Mouse (Mus musculus): ENCODE results near the gene Zbtb20.

Zbtb20 gene

GRCm38 (mm10) chr16:43402888-43403287, 527.2 kb downstream of the Zbtb20 start:
- no peak for DNase-seq

DNA sequence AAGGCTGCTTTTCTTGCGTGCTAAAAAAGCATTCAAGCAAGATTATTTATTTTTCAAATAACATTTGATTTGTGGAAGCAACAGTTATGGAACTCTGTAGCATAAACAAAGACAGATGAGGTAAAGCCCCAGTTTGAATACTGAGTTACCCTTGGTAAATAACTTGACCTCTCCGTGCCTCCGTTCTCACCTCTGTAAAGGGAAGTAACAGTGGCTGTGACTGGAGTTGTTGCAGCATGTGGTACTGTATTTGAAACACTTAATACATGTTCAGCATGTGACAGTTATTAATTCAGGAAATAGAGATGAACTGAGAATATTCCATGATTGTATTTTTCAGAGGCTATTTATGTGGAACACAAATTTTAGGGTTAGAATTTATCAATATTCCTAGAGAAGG, 529.4 kb downstream of the Zbtb20 start:
- no peak for DNase-seq

DNA sequence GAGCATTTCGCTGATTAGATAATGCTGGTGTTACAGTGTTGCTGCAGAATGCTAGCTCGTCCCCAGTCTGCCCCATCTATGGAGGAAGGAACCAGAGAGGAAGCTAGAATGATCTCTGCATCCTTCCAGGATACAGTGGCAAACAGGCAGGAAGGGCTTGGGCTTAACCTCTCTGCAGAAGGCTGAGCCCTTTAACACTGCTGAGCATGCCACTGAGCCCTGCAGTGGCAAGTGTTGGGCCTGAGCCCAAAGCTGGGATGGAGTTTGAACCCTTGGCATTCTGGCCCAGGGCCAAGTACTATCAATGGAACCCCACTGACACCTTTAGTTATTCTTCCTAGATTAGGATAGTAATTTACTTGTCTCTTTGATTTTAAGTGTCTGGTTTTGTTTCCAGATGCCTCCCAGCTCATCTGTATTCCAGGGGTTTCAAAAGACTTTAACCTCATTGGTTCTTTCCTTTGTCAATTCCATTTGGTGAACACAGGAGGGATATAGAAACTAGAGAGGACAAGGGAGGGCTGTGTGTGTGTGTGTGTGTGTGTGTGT, 532.0 kb downstream of the Zbtb20 start:
- DNase-seq = no peak

- no peak for DNase-seq
These were observed 532.9 kb downstream of the Zbtb20 start for GRCm38 (mm10) chr16:43408622-43409021.

GRCm38 (mm10) chr16:43409108-43409909, 533.6 kb downstream of the Zbtb20 start:
- DNase-seq = no peak

- peak; percentile 41 for DNase-seq
These were observed 534.4 kb downstream of the Zbtb20 start for GRCm38 (mm10) chr16:43409910-43410612.

DNA sequence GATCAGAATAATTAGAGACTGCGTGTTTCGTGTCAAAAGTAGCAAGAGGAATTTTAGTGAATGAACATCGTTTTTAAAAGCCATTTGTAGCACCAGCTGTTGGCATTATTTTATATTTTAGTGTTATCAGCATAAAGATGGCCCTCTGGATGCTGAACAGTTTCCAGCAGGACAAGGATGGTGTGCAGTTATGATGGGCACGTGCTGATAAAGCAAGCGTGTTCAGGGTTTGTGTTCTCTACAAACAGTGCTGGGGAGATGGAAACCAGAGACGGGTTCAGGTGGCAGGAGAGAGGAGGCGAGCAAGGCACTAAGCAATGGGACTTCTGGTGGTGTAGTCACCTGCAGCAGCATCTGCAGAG, 534.9 kb downstream of the Zbtb20 start:
- no peak for DNase-seq

GRCm38 (mm10) chr16:43415864-43416263, 540.2 kb downstream of the Zbtb20 start:
- no peak for DNase-seq

GRCm38 (mm10) chr16:43419923-43420322, 544.2 kb downstream of the Zbtb20 start:
- DNase-seq = no peak

DNA sequence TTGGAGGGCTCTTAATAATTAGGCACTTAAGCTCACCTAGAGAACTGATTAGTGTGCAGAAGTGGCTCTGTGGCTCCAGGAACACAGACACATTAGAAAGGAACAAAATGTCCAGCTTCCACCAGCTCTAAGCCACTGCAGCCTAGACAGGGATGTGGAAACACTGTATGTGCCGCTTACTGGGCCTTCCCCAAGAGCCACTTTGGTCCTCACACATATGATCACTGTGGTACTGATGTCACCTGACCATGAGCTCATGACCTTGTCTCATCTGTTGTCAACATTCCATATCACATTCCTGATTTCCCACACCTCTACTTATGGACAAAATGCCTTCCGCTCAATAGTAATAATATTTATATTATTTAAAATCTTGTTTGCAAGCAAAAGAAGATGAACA, 553.3 kb downstream of the Zbtb20 start:
- no peak for DNase-seq

- no peak for DNase-seq
These were observed 554.3 kb downstream of the Zbtb20 start for GRCm38 (mm10) chr16:43430030-43430429.

GRCm38 (mm10) chr16:43431514-43432371, 556.1 kb downstream of the Zbtb20 start:
- no peak for DNase-seq

DNA sequence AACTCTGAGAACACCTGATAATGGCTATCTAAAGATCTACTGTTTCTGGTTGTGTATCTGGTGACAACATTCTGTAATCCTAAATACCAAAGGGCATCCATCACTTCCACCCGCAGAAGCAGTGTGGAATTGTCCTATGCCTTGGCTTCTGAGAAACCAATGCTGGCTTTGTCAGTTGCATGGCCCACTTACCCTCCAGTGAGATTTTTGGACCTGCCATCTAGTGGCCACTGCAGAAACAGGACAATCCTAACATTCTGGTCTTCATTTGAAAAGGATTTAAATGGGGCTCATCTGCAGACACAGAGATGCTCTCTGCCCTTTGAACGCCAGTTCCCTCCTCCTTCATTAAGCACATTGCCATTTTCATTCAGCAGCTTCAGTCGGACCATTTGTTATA, 559.3 kb downstream of the Zbtb20 start:
- peak; percentile 33 for DNase-seq

GRCm38 (mm10) chr16:43438878-43439371, 563.2 kb downstream of the Zbtb20 start:
- DNase-seq = no peak

DNA sequence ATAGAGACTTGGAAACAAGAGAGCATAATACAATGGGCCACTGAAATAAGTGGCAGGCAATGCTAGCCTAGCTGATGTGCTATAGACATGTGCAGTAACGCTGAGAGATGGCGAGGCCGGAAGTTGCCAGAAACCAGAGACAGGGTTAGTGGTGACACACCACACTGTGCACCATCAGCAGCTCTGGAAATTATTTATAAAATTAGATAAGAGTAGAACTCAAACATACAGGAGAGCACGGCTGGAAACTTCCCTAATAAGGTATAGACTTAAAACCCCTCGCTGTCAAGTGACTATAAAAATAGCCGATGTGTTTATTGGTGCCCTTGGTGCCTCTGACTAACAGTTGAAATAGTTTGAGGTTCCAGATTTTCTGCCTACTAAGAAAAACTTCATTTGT, 565.7 kb downstream of the Zbtb20 start:
- DNase-seq = no peak

DNA sequence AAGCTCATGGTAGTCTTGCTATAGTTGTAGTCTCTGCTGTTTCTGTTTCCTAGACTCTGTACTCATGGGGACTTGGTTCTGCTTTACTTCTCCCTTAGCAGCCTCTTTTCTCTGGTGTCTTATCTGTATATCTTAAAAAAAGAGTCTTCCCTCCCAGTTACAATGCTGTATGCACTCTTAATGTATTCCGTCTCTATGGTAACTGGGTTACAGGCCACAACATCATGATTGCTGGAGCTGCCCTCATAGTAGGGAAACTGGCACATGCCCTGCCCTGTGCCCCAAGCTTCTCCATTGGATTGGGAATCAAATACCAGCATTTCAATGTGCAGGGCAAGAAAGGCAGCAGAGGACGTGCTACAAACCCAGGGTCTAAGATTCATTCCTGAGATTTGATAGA, 567.4 kb downstream of the Zbtb20 start:
- DNase-seq = no peak

DNA sequence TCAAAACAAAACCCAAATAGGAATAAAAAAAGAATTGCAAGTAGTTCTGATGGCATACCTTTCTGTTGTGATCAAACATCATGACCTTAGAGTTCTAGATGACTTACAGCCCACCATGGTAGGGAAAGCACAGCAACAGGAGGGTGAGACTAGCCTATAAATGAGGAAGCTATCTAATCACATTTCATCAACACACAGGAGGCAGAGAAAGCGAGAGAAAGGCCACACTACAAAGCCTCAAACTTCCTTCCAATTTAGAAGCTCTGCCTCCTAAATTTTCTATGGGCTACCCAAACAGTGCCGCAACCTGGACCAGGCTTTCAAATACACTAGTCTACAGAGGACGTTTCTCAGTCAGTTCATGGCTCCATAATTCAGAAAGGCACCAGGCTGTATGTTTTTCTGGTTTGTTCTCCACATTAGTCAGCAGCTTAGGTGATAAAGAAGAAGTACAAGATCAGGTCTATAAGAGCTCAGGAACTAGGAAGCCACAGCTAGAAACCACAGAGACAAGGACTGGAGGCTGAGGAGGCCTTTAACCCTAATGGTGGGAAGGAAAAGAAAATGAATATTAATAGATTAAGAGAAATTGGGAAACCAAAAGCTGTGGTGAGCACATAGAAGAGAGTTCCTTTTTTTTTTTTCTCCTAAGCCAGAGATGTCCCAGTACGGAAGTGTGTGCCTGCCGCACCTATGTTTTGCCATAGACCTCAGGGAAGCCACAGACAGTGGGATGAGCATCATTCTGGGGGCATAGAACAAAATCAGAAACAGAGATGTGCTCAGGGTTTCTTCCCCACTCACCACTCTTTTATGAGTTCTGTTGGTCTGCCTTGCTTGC, 572.7 kb downstream of the Zbtb20 start:
- DNase-seq = no peak

DNA sequence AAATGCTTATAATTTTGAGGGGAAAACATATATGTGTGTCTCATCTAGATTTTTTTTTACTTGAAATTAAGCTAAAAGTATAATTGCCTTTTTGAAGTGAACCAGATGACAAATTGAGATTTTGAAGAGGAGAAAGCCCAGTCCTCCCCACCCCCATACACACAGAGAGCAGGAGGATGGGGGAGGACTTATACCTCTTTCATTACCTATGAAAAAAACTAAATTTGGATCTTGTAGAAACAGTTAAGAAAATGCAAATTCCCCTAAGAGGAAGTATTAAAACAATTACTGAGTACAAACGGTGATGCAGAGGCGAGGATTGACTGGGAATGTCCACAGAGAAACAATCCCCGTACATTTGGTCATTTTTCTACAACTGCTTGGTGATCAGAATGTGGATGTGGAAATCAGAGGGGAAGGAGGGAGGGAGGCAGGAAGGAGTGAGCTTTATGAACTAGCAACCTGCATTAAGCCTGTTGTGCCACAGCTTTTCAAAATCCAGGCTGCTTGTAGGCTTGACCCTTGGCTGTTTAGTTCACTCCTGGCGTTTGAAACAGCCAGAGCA, 578.8 kb downstream of the Zbtb20 start:
- DNase-seq = no peak

DNA sequence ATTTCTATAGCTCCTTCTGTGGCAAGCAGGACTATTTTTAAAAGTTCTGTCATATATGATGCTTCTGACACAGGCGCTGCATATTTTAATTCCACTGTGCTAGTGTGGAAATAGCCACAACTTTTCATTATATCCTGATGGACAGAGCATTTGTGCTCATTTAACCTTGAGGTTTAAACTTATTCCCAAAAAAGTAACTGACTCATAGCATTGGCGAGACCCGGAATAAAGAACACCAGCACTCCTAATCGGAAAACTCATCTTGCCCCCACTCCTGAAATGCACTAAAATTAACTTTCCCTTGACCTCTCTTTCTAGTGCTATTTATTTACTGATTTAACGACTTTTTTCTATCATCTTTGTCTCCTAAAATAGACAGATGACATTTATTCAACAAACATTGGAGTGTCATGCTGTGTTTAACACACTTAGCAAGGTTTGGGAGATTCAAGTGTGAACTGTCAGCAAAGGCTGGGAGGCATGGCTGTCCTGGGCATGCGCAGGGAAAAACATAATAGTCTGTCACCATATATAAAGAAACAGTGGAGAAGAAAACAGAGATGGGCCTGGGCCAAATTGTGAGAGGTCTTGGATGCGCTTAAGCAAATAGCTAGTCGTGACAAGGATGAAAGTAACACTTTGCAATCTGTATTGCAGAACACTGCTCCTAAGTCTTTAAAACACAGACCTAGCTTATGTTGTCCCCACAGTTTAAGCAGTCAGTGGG, 580.9 kb downstream of the Zbtb20 start:
- DNase-seq = no peak

GRCm38 (mm10) chr16:43457814-43458213, 582.1 kb downstream of the Zbtb20 start:
- DNase-seq = no peak

GRCm38 (mm10) chr16:43458726-43459223, 583.1 kb downstream of the Zbtb20 start:
- DNase-seq = no peak

Measured in cerebellum, adult 11-12 months (tissue).